Mouse (Mus musculus): Measurements from ENCODE around the gene Rabgap1. TPM values are rescaled to one million over a fixed set of nuclear protein-coding genes. Genes with fewer than 3 reads are reported as not detected.

Gene Rabgap1
- polyA plus RNA-seq (2017; shearing (Covaris generic)), result 10 to 100 TPM; 48.4 to 50.9 TPM

DNA sequence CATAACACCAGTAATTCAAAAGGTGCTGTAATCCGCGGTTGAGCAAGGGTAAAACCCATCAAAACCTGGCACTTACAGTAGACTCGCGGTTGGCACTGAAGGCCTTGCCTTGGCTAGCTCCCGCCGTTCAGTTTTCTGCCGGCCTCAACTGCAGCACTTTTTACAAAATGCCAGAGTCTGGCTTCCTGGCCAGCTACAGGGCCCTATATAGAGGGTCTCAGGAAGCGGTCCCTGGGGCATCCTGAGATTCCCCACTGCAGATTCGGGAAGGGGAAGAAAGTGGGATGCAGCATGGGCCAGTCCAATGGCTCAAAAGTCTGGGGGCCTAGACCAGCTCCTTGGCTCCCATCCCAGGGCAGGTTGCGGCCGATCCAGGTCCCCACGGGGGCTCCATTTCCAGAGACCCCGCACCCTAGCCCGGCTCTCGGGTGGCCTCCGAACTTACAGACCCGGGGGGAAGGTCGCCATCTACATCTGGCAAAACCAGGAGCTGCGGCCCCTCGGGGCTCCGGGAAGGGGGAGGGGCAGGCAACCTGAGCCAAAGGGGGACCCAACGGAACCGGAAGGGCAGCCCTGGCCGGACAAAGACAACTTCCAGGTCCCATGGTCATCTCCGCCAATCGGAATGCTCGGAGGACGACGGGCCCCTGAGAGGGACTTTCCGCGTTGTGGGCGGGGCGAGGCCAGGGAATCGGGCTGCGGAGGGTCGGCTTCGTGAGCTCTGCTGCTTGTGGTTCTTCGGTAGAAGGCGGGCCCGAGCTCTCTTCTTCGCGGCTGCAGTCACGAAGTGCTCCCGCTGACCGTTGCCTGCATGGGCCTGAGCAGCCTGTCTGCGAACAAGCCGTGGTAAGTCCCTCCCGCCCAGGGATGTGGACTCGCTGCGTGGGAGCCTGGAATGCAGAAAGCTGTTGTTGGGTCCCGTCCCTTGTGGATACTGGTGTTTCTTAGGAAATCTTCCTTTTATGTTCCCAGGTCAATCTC lies at the start of gene Rabgap1, which contains the start of the genes Zbtb26 and Zbtb6:
TSS of gene Rabgap1 (plus strand) at position 669 of the 981 bp plus-strand sequence.
TSS of gene Zbtb26 (minus strand) at position 525 of the 981 bp plus-strand sequence.
TSS of gene Zbtb6 (minus strand) at position 561 of the 981 bp plus-strand sequence.

DNA sequence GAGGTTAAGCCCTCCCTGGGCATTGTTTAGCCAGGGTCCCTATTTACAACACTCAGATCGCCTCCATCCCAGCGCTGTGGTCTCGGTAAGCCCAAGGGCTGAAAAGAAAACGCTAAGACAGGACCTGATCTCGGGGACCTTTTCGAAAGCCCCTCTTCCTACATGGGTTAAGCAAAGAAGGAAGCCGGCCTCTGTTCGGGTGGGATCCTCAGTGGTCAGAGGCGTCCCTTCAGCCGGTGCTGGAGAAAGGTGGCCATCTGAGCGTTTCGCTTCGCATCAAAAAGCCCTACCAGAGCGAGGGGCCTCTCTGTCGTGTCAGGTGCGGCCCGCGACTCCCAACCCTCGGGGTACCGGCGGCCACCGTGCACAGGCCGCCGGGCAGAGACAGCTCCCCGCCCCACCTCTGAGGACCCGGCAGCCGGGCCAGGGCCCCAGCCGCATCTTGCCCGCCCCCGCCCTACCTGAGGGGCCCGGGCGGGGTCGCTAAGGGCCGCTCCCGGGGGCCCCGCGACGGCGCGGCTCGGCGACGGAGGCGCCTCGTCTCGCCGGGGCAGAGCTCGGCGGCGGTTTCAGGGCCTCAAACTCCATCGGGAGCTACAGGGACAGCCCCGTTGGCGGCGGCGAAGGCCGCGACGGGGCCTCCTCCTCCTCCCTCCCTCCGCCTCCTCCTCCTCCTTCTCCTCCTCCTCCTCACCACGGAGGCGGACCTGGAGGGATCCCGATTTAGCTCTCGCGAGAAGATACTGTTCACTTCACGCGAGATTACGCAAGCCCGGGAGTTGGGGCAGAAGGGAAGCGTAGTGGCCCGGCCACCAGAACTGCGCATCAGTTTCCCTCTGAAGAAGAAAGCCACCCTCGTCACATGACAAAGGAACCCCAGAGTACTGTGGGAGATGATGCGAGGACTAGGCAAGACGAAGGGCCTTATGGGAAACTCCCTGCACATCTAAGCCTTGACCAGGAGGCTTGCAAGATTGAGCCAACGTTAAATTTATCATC lies 20.5 kb upstream of the Rabgap1 start, which contains the start of gene Rc3h2:
TSS of gene Rc3h2 (minus strand) at position 598 of the 999 bp plus-strand sequence.

DNA sequence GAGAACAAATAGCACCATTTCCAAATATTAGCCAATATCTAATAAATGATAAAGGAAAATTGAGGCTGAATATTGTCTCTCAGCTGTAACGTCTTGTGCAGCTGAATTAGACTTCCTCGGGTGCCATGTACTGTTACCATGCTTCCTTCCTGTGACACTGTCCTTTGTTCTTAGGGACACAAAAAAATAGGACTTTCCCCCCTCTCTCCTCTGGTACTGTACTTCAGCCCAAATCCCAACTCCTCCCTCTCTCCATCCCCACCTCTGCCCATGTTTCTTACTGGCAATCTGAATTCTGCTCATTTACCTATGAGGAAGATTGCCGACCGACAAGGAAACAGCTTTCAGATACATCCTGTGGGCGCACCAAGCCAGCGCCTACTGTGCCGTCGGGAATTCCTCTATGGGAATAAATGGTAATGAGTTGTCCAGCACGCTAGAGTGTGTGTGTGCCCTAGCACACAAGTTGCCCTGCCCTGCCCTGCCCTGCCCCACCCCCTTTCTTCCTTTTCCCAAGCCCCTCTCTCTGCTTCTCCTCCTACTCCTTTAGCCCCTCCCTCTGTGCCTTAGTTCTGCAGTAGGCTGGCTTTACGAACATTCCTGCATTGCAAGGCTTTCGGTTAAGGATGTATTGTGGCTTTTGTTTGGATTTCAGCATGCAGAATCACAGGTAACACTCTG lies 73.1 kb downstream of the Rabgap1 start, which contains the start of gene Gpr21:
TSS of gene Gpr21 (plus strand) at position 303 of the 681 bp plus-strand sequence.

Other genes with a start within 250 kb of the Rabgap1 start
- not detected for gene Olfr366, start 231.7 kb upstream of the Rabgap1 start, polyA plus RNA-seq (2017; shearing (Covaris generic))
- gene Olfr368, start 116.8 kb upstream of the Rabgap1 start, polyA plus RNA-seq (2017; shearing (Covaris generic)), result not detected
- 10 to 100 TPM; 24.8 to 32.0 TPM for gene Pdcl, start 83.9 kb upstream of the Rabgap1 start, polyA plus RNA-seq (2017; shearing (Covaris generic))
- 10 to 100 TPM; 27.2 to 42.1 TPM for gene Rc3h2, start 20.4 kb upstream of the Rabgap1 start, polyA plus RNA-seq (2017; shearing (Covaris generic))
- 1 to 10 TPM; 4.5 to 6.0 TPM for gene Zbtb26, start 144 bp upstream of the Rabgap1 start, polyA plus RNA-seq (2017; shearing (Covaris generic))
- gene Zbtb6, start 108 bp upstream of the Rabgap1 start, polyA plus RNA-seq (2017; shearing (Covaris generic)), result 1 to 10 TPM; 4.1 to 4.5 TPM
- 1 to 10 TPM; 1.1 TPM for gene Gpr21, start 73.1 kb downstream of the Rabgap1 start, polyA plus RNA-seq (2017; shearing (Covaris generic))

Measured in inflammation-experienced regulatory T-cells (primary cell).